8 mouse cellular contexts compared by ENCODE assay signal in genomic region chr1:162313451-162314276, GRCm38 (mm10).
DNase-seq lines count a peak whose midpoint lies in the region; ATAC-seq and TF ChIP-seq lines count a peak whose summit lies in the region.

No protein-coding gene starts in this region.

- WGBS in spleen, adult 2 months = 52% methylated on average over 11 of the region's 11 CpGs
- 37% methylated on average over 11 of the region's 11 CpGs for WGBS in kidney, embryonic 14.5 days
- WGBS in lung, embryonic 16.5 days = 18% methylated on average over 11 of the region's 11 CpGs

- no peak overlapping the region for H3K27ac ChIP-seq in spleen, adult 2 months (ENCODE audit: insufficient read depth, low read length)
- no peak overlapping the region for H3K27ac ChIP-seq in kidney, embryonic 14.5 days (ENCODE audit: low read depth, low read length)
- H3K27ac ChIP-seq in lung, embryonic 16.5 days (ENCODE audit: low read length) = no peak overlapping the region

- no peak for TF ChIP-seq POLR2A in spleen, adult 2 months (IDR thresholded peaks at IDR 0.05; ENCODE audit: low read depth, low read length)

- no peaks in the 10 kb centered on the region for H3K4me1 ChIP-seq in spleen, adult 2 months (ENCODE audit: control insufficient read depth, insufficient read depth, insufficient read length)
- no peaks in the 10 kb centered on the region for H3K4me1 ChIP-seq in kidney, embryonic 14.5 days (ENCODE audit: control insufficient read depth, insufficient read depth, low read length)
- H3K4me1 ChIP-seq in lung, embryonic 16.5 days (replicated peaks; ENCODE audit: control insufficient read depth, insufficient read depth, low read length) = no peaks in the 10 kb centered on the region; the same call in 1 of the 2 replicates

- ATAC-seq in kidney, embryonic 14.5 days (ENCODE audit: low FRiP score, low TSS enrichment) = peak; percentile 94
- ATAC-seq in lung, embryonic 16.5 days (ENCODE audit: low read depth) = peak; percentile 88

- peak; percentile 17; the same call in 1 of the 2 replicates for TF ChIP-seq CTCF in spleen, adult 2 months (IDR thresholded peaks at IDR 0.05; ENCODE audit: extremely low read depth, insufficient read depth, insufficient read length, insufficient replicate concordance)

- H3K4me3 ChIP-seq in spleen, adult 2 months (ENCODE audit: extremely low read depth, insufficient read depth, insufficient read length) = no peak overlapping the region
- no peak overlapping the region for H3K4me3 ChIP-seq in kidney, embryonic 14.5 days (ENCODE audit: low read length)
- peak overlapping the region; percentile 32 for H3K4me3 ChIP-seq in lung, embryonic 16.5 days (ENCODE audit: low read length)

- H3K9me3 ChIP-seq in kidney, embryonic 14.5 days (ENCODE audit: control insufficient read depth, low read length) = no peaks in the 10 kb centered on the region
- H3K9me3 ChIP-seq in lung, embryonic 16.5 days (ENCODE audit: control insufficient read depth, low read length) = no peaks in the 10 kb centered on the region

- DNase-seq in spleen, adult 2 months (ENCODE audit: low read depth in 1 of 2, low spot score in 2 of 2) = peak in 1 of 2 experiments; percentile 15
- no peak for DNase-seq in spleen, postnatal 36 days (ENCODE audit: low spot score in 2 of 2)
- DNase-seq in c-Kit-positive CD71-negative TER-119-negative erythroid progenitor cells, embryonic 14.5 days (ENCODE audit: low read depth) = peak; percentile 28
- peak; percentile 34 for DNase-seq in heart, adult 8-10 months (ENCODE audit: low spot score)
- peak; percentile 28 for DNase-seq in retina, postnatal 7 days (ENCODE audit: low read depth, low spot score)
- DNase-seq in ovary, postnatal 36 days (ENCODE audit: low spot score) = no peak

- H3K9ac ChIP-seq in kidney, embryonic 14.5 days (ENCODE audit: low read depth, low read length) = no peak overlapping the region; the same call in 1 of the 2 replicates
- peak overlapping the region; percentile 53 for H3K9ac ChIP-seq in lung, embryonic 16.5 days (ENCODE audit: low read length)

- H3K4me2 ChIP-seq in kidney, embryonic 14.5 days (replicated peaks; ENCODE audit: low read depth, low read length) = no peak overlapping the region
- H3K4me2 ChIP-seq in lung, embryonic 16.5 days (ENCODE audit: low read depth, low read length) = peak overlapping the region; percentile 46

- no peaks in the 10 kb centered on the region for H3K36me3 ChIP-seq in spleen, adult 2 months (ENCODE audit: control insufficient read depth, insufficient read depth, low read length)
- no peaks in the 10 kb centered on the region for H3K36me3 ChIP-seq in kidney, embryonic 14.5 days (ENCODE audit: control insufficient read depth, insufficient read depth, low read length)
- no peaks in the 10 kb centered on the region for H3K36me3 ChIP-seq in lung, embryonic 16.5 days (ENCODE audit: control insufficient read depth, insufficient read depth, low read length)

- H3K27me3 ChIP-seq in spleen, adult 2 months (ENCODE audit: control insufficient read depth, insufficient read depth, low read length) = no peaks in the 10 kb centered on the region
- no peaks in the 10 kb centered on the region for H3K27me3 ChIP-seq in kidney, embryonic 14.5 days (ENCODE audit: control insufficient read depth, insufficient read depth, low read length)
- H3K27me3 ChIP-seq in lung, embryonic 16.5 days (ENCODE audit: control insufficient read depth, insufficient read depth, low read depth, low read length) = no peaks in the 10 kb centered on the region

Comparison
In these comparisons a context has a peak if more than half of its experiments do, and no peak if none do; other contexts are left out.
1. DNase-seq: peak in c-Kit-positive CD71-negative TER-119-negative erythroid progenitor cells, embryonic 14.5 days (single experiment), heart, adult 8-10 months (single experiment) and retina, postnatal 7 days (single experiment); none in spleen, postnatal 36 days (0 of 2) and ovary, postnatal 36 days (single experiment).